Mouse (Mus musculus) hematopoietic stem cell, adult 5-6 weeks (primary cell): ENCODE data around the gene Ppm1k. TPM values are rescaled to one million over a fixed set of nuclear protein-coding genes. Genes with fewer than 3 reads are reported as not detected.
A peak's percentile ranks its signal among the peaks of the same experiment; 100 is the strongest.
"Not testable (repeated sequence)": the region's sequence is repeated elsewhere in the genome, so short reads cannot be mapped to it uniquely, and the experiment has no call there.

Experiments used
- ATAC-seq, 2 experiments: fragments of 125-278 bp in 1 of 2; replicated peaks in 1 of 2; 2 replicates each; pipeline ENCODE4 v1.8.0; 2016 to 2017; ENCODE audit warnings: inconsistent platforms in 2 of 2, mild to moderate bottlenecking in 2 of 2, moderate number of reproducible peaks in 2 of 2, low read depth in 1 of 2, moderate TSS enrichment in 1 of 2; ENCODE audit not compliant: low FRiP score in 2 of 2, poor library complexity in 2 of 2, severe bottlenecking in 2 of 2, insufficient read depth in 1 of 2, low TSS enrichment in 1 of 2
- total RNA-seq: library from RNA; stranded (forward); fragments of 172-1452, 232-1000 nt; gene quantifications from 2 replicates; pipeline ENCODE4 v1.2.3, GENCODE M21; 2017

Gene Ppm1k
- total RNA-seq, 1 experiment from 2014 or later, result 16.2 TPM

DNA sequence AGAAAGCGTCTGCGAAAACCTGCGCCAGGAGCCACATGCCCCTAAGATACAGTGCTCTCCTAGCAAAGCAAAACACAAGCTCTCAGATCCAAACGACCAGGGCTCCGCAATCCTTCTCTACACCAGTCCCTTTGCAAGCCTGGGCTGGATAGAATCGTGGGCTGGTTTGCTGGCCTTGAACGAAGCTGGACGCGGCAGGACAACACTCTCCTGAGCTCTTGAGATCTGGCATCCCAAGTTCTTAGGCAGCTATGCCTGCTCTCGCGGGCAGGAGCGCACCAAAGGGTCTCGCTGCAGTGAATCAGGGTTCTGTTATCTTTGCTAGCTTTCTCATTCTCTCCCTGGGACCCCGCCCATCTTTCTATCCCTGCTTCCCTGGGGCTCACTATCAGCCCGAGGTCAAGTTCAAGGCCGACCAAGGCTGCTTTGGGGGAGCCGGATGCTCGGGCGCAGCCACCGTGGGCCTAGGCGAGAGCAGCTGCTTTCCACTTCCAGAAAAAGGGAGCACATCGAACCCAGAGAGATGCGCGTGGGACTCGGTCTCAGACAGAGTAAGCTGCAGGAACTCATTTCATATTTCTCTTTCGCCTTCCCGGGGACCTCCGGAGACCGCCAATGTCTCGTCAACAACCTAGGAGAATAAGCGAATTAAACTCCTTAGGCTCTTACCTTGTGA is 519 bp downstream of the Ppm1k start:
- peak; percentile 13 to 19 for ATAC-seq

DNA sequence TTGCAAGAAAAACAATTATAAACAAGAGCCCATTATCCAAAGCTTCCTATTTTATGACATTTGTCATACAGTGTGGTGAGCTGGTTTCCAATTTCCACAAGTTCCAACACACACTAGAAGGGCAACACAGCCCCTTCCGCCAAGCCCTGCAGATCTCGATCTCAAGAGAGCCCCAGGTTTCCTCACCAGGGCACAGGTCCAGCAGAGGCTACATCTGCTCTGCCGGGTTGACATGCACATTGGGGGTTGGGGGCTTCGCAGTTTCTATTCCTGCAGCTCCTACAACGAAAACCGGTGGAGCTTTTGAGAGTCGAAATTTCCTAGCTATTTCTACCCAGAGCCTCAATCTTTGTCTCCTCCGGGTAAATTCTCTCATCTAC is 1.0 kb downstream of the Ppm1k start:
- no peak for ATAC-seq

DNA sequence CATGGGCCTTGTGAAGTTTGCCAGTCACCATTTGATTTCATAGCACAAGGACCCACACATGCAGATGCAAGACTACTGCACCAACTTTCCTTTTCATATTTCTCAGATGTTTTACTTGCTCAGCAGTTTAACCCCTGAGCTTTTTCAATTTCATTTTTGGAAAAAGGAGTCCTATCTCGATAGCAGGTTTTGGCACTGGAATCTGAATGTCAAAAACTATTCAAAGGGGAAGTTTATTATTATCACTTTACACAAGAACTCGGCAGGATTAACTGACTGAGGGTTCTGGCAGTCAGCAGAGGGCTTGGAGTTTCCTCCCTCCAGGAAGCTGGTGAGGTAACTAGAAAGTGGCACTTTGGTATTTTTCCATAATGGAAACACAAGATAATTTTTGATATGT is 1.9 kb downstream of the Ppm1k start:
- ATAC-seq, result no peak

GRCm38 (mm10) chr6:57532022-57532421 is 3.2 kb downstream of the Ppm1k start:
- no peak for ATAC-seq

DNA sequence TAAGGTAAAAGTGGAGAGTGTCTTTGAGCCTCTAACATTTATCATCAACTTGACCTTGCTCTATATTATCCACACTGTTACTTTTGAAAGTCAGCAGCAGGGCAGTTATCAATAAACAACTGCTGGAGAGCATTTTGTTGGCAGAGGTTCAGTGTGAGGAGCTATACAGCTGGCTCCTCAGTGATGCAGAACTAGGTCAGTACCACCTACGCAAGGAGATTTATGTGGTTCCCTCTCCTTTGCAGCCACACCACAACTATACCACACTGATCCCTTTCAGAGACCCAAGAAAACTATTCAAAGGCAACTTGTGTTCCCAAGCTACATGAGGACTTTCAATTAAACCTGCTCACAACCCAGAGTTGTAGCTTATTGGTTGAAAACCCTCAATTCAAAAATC is 3.8 kb downstream of the Ppm1k start:
- ATAC-seq, result no peak

DNA sequence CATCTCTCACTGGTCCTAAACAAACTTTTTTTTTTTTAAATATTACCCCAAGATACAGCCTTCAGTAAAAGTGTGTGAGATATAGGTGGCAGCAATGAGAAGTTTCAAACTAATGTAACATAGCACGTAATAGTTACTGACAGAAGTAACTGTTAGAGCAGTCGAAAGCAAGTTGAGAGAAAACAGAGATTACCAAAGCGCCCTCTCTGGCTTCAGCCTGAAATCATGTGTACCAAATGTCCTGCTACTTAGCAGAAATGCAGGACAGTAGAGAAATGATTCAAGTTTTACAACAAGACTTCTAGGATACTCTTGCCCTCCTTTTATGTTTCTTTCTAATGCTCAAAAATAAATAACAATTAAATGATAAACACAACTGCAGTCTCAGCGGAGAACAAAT is 4.3 kb downstream of the Ppm1k start:
- no peak for ATAC-seq

DNA sequence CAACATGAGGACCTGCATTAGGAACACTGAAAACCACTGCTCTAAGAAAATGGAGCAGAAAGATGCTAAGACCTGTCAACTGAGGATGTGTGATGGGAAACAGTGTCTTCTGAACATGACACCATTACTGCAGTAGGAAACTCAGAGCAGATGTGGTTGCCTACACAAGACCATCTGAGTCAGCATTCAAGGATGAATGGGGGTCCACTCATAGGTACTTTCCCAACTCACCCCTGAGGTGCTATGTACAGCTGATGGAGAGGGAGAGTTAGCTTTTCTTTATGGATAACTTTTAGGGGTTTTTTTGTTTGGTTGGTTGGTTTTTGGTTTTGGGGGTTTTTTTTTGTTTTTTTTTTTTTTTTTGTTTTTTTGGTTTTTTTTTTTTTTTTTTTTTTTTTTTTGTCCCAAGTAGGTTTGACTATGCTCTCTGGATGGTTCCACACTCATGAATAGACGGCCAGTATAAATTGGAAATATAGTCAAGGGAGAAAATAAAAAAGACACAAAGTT is 5.9 kb downstream of the Ppm1k start:
- ATAC-seq, result no peak

DNA sequence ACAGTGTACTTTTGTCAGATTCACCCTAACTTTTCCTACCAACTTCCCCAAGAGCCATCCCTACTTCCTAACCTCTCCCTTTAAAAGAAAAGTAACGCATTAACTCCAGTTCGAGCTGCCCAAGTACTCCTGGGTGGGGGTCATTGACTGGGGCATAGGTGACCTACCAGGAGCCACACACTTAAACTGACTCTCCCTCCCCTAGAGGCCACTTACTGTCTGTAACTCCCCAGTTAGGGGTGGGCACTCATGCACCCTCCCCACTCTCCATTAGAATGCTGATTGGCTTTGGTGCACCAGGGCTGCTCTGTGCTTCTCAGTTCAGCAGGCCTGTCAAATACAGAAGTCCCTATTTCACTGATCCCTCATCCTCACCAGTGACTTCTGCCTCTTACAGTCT is 8.3 kb downstream of the Ppm1k start:
- ATAC-seq, result 0 out of 4 replicates have a peak, but pooled peaks have one; percentile 25 to 46

GRCm38 (mm10) chr6:57524742-57525141 is 10.5 kb downstream of the Ppm1k start:
- ATAC-seq, result no peak

DNA sequence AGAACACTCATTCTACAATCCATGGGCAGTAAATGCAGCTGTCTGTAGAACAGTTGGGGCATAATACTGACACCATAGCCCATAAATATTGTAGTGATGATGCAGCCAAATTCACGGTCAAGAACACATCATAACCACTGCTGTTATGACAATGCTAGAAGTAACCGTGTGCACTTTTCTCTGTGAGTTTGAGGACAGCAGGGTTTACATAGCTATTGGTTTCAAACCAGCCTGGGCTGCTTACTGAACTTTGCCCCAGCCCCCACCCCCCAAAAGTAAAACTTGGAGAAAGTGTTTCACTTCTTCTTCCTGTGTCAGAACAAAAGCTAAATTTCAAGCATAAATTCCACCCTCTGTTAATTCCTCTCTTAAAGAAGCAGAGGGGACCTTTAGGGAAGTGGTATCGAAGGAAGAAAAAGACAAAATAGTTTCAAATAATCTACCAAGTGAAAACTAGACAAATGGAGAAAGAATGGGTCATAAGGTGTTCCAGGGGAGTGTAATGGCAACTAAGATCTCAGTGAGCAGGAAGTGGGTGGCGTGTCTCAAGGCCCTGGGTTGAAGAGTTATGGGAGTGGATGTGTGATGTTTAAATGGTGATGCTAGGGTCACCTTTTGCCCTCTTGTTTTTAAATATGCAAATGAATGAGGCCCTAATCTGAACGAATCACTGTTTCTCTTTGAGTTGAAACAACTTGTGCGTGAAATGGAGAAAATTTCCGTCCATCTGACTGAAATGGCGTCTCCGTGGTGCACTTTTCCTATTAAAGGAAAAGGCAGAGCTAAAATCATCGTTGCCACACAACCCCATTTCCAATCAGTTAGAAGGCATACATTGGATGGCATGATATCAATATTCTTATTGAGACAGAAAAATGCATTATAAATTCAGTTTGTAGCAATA is 14.3 kb downstream of the Ppm1k start:
- no peak for ATAC-seq

GRCm38 (mm10) chr6:57514035-57514374 is 21.3 kb downstream of the Ppm1k start:
- no peak for ATAC-seq

GRCm38 (mm10) chr6:57513351-57514034 is 21.8 kb downstream of the Ppm1k start:
- no peak for ATAC-seq

DNA sequence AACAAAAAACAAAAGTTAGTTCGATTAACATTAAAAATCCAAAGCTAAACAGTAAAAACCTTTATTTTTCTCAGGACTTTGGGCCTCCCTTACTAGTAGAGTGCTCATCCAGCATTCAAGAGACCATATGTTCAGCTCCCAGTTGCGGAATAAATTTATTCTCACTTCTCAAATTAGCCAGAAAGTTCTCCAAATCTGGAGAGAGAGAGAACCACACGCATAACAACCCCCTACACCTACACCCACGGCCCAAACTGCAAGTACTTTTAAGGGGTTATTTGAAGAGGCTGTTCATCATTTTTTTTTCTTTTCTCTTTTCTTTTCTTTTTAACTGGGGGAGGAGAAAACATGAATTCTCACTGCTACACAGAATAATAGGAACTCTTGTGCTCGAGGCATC is 23.4 kb downstream of the Ppm1k start:
- no peak for ATAC-seq

DNA sequence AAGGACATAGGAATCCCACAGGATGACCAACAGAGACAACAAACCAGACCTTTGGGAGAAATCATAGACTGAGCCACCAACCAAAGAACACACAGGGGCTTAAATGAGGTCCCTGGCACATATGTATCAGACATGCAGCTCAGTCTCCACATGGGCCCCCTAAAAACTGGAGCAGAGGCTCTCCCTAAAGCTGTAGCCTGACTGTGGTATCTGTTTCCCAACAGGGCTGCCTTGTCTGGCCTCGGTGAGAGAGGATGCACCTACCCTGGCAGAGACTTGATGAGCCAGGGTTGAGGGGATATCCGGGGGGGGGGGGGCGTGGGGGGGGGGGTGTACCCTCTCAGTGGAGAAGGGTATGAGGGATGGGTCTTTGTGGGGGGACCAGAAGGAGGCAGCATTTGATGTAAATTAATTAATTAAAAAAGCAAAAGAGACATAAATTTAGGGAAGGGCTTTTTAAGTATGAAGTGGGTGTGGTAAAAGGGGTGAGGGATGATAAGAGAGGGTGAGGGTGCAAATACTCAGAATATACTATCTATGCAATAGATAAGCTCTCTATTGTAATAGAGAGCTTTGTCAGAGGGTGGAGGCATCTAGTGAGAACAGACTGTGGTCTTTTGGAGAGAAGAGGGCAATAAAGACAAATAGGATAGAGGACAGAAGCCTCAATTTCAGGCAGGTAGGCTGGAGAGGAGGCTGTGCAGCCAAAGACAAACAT is 31.4 kb downstream of the Ppm1k start:
- ATAC-seq, result no peak

DNA sequence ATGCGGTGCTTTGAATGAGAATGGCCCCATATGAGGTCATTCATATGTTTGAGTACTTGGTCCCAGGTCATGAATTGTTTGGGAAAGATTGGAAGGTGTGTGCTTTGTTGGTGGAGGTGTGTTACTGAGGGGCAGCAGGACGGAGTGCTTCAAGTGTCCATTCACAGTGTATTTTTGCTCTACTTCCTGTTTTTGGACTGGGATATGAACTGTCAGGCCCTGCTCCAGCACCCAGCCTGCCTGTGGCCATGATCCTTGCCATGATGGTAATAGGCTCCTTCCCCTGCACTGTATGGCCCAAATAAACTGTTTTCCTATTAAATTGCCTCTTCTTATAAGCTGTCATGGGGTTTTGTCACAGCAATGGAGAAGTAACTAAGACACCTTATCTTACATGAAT is 36.1 kb downstream of the Ppm1k start:
- peak; percentile 17 to 32; a peak in 2 of 4 replicates for ATAC-seq

- ATAC-seq, result not testable (repeated sequence)
Observed at GRCm38 (mm10) chr6:57468161-57468560, 67.1 kb downstream of the Ppm1k start.
